Mouse (Mus musculus): ENCODE results near the gene Cdkn1a.

GRCm38 (mm10) chr17:29080758-29081617 lies 9.8 kb upstream of the Cdkn1a start:
- TF ChIP-seq POLR2A (IDR thresholded peaks at IDR 0.05; ENCODE audit: insufficient read depth, low read depth, low read length) (no peak), CTCF (IDR thresholded peaks at IDR 0.05) (no peak)
